Mouse (Mus musculus) lung, adult 2 months (tissue): ENCODE results near the gene Inpp5k. TPM values are rescaled to one million over a fixed set of nuclear protein-coding genes. Genes with fewer than 3 reads are reported as not detected.
A peak's percentile ranks its signal among the peaks of the same experiment; 100 is the strongest.

Experiments
- DNase-seq: peaks from one replicate; pipeline ENCODE4 v3.0.0; 2022
- H3K4me1 ChIP-seq: fragments of 200-500 bp; 2 replicates; pipeline ENCODE4 v1.6.1; 2011; ENCODE audit warnings: low read length; ENCODE audit not compliant: control insufficient read depth, insufficient read depth
- H3K4me3 ChIP-seq: fragments of 200-500 bp; replicated peaks from 2 replicates; pipeline ENCODE3; 2011; ENCODE audit warnings: low read depth, mild to moderate bottlenecking, control low read depth, low read length; ENCODE audit errors: extremely low read depth
- CTCF ChIP-seq: fragments of 200-500 bp; IDR thresholded peaks from 2 replicates; pipeline ENCODE4 v1.5.1; 2011; ENCODE audit warnings: mild to moderate bottlenecking, low read length, control low read depth; ENCODE audit not compliant: insufficient read depth
- POLR2A ChIP-seq: fragments of 200-500 bp; IDR thresholded peaks from 2 replicates; pipeline ENCODE4 v1.6.1; 2011; ENCODE audit warnings: low read depth, mild to moderate bottlenecking, control low read depth, low read length, borderline replicate concordance; ENCODE audit errors: extremely low read depth
- WGBS: fragments of 180-500 bp; shearing (Covaris S2); methylation state at CpG from one replicate; pipeline ENCODE4 v1.1.7; 2018; 5-methylcytosine and 5-hydroxymethylcytosine counted together
- polyA plus RNA-seq: library from polyadenylated mRNA; depleted of rRNA; stranded (reverse); fragments of >200 nt; gene quantifications from 2 replicates; pipeline ENCODE4 v1.2.3, GENCODE M21; 2012

Inpp5k gene
- polyA plus RNA-seq, 1 experiment: 130 TPM

DNA sequence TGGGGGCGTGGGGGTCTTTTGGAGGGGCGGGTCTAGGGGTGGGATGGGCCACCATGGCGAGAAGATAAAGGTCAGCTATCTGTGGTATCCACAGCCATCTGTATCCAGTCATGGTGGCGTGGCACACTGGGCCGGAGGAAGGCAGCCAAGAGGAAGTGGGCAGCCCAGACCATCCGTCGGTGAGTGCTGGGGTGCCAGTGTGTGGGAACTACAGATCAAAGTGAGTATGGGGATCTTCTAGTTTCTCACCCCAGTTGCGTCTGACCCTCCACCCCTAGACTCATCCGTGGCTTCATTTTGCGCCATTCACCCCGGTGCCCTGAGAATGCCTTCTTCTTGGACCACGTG lies 39.0 kb downstream of the Inpp5k start:
- TF ChIP-seq CTCF (no peak), POLR2A (no peak)
- Histone ChIP-seq H3K4me1 (no peaks in the 10 kb centered on the region), H3K4me3 (no peak overlapping the region)
- 85% methylated on average over 12 of the region's 12 CpGs for WGBS
- DNase-seq: no peak

DNA sequence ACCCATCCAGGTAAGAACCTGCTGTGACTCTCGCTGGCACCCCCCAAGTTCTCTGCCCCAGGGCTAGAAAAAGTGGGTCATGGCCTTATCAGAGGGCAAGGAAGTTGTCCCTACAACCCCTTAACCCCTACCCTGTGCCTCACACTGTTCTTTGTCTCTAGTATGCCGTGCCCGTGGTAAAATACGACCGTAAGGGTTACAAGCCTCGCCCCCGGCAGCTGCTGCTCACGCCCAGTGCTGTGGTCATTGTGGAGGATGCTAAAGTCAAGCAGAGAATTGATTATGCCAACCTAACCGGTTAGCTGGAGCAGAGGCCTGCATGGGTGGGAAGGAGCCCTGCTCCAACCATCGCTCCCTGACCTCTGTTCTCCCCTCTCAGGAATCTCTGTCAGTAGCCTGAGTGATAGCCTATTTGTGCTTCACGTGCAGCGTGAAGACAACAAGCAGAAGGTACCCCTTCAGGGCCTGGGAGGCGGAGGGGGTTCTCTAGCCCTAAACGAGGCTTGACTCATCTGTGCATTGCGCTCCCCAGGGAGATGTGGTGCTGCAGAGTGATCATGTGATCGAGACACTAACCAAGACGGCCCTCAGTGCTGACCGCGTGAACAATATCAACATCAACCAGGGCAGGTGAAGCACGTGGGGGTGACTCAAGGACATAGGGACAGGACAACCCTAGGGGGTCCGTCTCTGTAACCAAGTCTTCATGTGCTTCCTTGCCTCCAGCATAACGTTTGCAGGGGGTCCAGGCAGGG lies 40.8 kb downstream of the Inpp5k start:
- Histone ChIP-seq H3K4me1 (no peaks in the 10 kb centered on the region), H3K4me3 (no peak overlapping the region)
- 86% methylated on average over 22 of the region's 22 CpGs for WGBS
- DNase-seq: no peak
- no peak for TF ChIP-seq CTCF
- no peak for TF ChIP-seq POLR2A

GRCm38 (mm10) chr11:75673411-75673810 lies 42.6 kb downstream of the Inpp5k start:
- TF ChIP-seq CTCF: no peak
- TF ChIP-seq POLR2A: no peak
- WGBS: 91% methylated on average over 5 of the region's 5 CpGs
- no peak overlapping the region for H3K4me3 ChIP-seq
- no peak for DNase-seq
- no peaks in the 10 kb centered on the region for H3K4me1 ChIP-seq

DNA sequence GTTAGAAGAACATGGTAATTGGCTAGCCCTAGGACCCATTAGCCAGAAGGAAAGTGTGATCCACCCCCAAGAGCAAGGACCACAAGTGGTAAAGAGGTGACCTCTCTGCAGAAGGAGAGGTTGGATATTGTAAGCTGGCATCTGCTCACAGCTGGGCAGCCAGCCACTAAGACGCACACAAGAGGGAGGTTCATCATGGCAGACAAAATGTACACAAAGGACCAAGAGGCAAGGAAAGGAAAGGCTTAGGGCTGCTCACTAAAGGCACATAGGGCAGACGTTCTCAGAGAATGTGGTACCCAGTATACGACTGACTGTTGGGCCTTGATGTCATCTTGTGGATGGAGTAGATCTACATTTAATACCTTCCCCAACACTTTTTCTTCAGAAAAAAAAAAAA lies 44.1 kb downstream of the Inpp5k start:
- TF ChIP-seq POLR2A: no peak
- TF ChIP-seq CTCF: no peak
- Histone ChIP-seq H3K4me3 (no peak overlapping the region), H3K4me1 (no peaks in the 10 kb centered on the region; the same call in 1 of the 2 replicates)
- WGBS: 59% methylated on average over 3 of the region's 3 CpGs
- DNase-seq: no peak

DNA sequence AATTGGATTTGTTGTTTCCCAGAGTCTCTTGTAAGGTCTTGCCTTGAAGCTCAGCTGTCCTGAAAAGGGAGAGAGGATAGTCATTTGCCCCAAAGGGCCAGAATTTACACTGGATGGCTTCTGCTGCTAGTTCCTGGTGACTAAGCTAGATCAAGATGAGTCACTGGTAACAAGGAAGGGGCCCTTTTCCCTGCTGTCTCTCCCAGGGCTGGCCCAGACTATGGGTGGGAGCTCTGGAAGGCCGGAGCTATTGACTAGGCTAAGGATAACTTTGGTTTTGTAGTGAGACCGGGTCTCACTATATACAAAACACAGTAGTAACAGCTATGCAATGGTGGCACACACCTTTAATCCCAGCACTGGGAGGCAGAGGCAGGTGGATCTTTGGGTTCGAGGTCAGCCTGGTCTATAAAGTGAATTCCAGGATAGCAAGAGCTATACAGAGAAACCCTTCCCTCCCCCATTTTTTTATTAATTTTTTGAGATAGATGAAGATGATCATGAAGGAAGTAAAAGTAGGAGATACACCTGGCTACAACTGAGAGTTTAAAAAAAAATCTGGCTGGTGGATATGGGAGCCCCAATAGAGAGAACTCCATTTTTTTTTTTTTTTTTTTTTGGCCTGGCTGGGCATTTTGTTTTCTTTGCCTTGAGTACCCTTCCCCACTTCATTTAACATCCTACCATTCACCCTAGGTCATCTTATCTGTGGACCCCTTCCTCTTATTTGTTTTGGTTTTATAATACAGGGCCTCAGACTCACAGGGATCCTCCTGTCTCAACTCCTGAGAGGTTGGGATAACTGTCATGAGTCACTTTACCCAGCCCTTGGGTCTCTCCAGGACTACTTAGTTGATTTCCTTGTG lies 47.3 kb downstream of the Inpp5k start:
- 81% methylated on average over 3 of the region's 3 CpGs for WGBS
- peak overlapping the region; percentile 76 for H3K4me3 ChIP-seq
- TF ChIP-seq CTCF: no peak
- no peak for TF ChIP-seq POLR2A
- DNase-seq: no peak
- peaks cover 9% of the 10 kb centered on the region for H3K4me1 ChIP-seq

DNA sequence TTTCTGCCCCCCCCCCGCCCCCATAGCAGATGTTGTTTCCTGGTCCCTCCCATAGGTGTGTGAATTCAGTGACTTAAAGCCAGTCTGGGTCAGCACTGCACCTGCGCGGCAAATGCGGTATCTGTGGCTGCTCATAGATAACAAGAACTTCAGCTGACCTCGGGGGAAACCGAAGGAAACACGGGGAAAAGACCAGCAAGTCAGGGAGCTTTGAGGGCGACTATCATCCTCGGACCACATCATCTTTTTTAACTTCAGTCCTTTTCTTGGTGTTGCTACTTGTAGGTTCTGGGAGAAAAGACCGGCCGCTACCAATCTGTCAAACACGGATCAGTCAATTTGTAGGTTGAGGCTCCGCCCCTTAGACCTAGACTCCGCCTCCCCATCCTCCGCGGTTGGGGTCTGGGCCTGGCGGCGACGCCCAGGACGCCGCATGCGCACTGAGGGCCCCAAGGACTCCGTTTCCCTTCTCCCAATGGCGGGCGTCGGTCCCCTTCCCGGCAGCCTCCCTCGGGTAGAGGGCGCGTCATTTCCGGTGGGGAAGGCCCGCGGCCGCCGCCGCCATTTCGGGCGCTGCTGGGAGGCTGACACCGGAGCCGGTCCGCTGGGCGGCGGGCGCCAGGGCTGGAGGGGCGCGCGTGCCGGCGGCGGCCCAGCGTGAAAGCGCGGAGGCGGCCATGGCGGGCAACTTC lies 48.1 kb downstream of the Inpp5k start, which contains the start of gene Crk:
Gene Crk, plus strand, starts transcription at position 513 of the 692 bp plus-strand sequence.
- DNase-seq: peak; percentile 97
- Histone ChIP-seq H3K4me3 (peak within 1 kb of the TSS; percentile 94), H3K4me1 (peaks cover 9% of the 10 kb centered on the region)
- under 1% methylated on average over 55 of the region's 55 CpGs for WGBS
- TF ChIP-seq POLR2A: peak; percentile 73; the same call in 1 of the 2 replicates
- TF ChIP-seq CTCF: no peak

DNA sequence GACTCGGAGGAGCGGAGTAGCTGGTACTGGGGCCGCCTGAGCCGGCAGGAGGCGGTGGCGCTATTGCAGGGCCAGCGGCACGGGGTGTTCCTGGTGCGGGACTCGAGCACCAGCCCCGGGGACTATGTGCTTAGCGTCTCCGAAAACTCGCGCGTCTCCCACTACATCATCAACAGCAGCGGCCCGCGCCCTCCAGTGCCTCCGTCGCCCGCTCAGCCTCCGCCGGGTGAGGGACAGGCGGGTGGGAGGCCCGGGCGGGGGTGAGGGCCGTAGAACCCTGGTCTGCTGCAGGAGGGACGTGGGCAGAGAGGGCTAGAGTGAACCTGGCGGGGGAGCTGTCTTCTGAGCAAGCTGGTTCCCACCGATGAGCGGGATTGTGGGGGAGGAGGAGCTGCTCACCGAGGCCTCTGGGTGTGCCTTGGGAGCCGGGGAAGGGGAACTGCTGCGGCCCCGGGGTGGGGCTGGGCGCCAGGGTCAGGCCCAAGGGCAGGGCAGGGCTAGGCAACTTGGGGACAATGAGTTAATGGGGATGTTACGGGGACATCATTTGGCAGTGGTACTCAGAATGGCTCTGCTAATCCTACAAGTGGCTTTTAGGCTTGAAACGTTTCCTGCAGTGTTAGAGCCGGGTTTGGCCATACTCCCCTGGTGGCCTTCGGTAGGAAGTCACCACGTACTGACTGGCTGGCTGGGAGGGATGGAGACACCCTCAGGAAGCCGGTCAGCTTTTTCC lies 48.8 kb downstream of the Inpp5k start:
- WGBS: under 1% methylated on average over 43 of the region's 43 CpGs
- Histone ChIP-seq H3K4me1 (peaks cover 9% of the 10 kb centered on the region), H3K4me3 (peak overlapping the region; percentile 94)
- peak; percentile 72 for DNase-seq
- TF ChIP-seq POLR2A (0 out of 2 replicates have a peak, but pooled peaks have one; percentile 15), CTCF (peak; percentile 56)

- Histone ChIP-seq H3K4me3 (no peak overlapping the region), H3K4me1 (peaks cover 14% of the 10 kb centered on the region)
- no peak for TF ChIP-seq CTCF
- no peak for TF ChIP-seq POLR2A
- DNase-seq: no peak
- 95% methylated on average over 5 of the region's 5 CpGs for WGBS
Observed at GRCm38 (mm10) chr11:75684462-75684861, 53.7 kb downstream of the Inpp5k start.
